Mouse (Mus musculus): ENCODE results near the gene Sox2.

Sox2 gene

GRCm38 (mm10) chr3:34691703-34692393 lies 41.6 kb downstream of the Sox2 start:
- in situ Hi-C loops (cut with MboI; ENCODE audit: unreplicated experiment in 2 of 2): no loop called here

- in situ Hi-C loops (cut with MboI; ENCODE audit: unreplicated experiment in 2 of 2): no loop called here
Observed at GRCm38 (mm10) chr3:34692394-34692745, 42.2 kb downstream of the Sox2 start.

Measured in v-Abl transformed pro-B cells (cell line).